Mouse (Mus musculus) ovary, postnatal 36 days (tissue): ENCODE data around the gene Chmp6.

Experiments used
- DNase-seq: peaks from one replicate; pipeline ENCODE4 v3.0.0; 2022; ENCODE audit warnings: low spot score, mixed read lengths

The Chmp6 gene

DNA sequence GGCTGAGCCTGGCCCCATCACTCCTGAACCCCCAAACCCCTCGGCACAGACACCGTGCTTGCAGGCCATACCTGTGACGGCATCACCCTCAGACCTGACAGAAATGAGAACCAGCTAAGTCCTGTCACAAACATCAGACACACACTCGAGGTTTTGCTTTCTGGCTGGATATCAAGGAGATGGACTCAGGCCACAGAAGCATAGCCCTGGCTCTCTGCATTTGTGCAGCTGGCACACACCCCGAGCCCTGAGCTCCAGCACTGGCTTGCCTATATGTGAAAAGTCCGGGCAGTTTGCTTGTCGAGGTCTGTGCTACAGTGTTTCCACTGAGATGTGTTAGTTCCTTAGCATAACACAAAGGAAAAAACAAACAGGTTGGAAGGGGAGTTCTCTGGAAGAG lies 5.5 kb upstream of the Chmp6 start:
- DNase-seq: no peak

DNA sequence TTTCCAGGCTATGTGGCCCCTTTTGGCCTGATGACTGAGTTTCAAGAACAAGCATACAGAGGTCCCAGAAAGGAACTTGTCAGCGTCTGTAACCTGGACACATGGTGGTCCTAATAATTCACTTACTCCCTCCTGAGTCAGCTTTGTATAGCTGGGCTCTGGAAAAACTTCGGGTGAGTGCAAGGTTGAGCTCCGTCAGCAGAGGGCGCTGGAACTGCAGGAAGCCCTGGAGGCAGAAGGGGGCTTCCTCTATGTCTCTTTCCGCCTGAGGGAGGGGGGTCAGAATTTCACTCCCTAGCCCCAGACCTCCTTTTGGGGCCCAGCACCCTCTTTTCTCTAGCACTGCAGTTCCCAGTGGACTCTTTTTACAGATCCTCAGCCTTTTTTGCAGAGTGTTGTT lies 3.8 kb upstream of the Chmp6 start:
- peak; percentile 77 for DNase-seq

DNA sequence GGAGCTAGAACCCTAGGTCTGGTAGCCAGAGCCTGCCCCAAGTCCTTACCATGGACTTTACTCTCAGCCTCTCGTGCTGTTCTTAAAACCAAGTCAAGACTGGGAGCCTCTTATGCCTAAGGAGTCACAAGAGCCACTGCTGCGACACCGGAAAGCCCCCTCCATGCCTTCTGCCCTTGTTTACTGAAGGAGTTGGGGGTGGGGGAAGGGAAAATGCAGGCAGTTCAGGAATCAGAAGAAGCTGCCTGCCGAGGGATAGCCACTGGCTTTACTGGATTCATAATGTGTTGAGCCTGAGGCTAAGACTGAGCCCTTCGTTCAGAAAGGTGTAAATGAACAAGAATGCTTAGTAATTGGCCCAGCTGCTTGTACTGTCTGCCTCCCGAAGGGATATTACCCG lies 396 bp upstream of the Chmp6 start:
- DNase-seq: no peak

- DNase-seq: no peak
These were observed 684 bp downstream of the Chmp6 start for GRCm38 (mm10) chr11:119913935-119914314.

DNA sequence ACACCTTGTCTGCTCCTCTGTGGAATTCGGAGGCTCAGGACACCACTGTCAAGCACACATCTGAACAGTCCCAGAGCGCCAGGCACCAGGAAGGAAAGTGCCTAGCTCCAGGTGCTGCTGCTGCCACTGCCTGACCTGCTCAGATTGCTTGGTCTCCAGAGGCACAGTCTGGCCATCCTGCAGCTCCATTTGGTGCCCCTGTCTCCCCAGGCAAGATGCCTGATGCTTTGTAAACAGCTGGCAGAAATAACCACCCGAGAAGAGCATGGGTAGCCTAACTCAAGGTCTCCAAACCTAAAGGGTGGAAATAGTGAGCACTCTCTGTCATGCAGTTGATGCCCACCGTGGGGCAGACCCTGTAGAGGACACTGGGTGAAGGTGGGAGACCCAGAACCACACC lies 1.1 kb downstream of the Chmp6 start:
- DNase-seq: no peak

DNA sequence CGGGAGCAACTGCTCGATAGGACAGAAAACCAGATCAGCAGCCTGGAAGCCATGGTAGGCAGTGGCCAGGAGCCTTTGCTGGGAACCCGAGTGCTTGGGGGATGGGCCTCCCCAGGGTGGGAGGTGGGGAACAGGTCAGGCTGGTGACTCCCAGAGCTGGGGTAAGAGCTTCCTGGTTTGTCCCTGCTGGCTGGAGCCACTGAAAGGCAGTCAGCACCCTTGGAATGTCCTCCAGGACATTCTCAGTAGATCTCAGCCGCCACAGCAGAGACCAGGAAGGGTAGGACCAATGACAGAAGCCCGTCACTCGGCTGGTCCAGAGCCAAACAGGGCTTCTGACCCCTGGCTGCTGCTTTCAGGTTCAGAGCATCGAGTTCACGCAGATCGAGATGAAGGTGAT lies 2.4 kb downstream of the Chmp6 start:
- no peak for DNase-seq

GRCm38 (mm10) chr11:119916102-119916790 lies 3.0 kb downstream of the Chmp6 start:
- peak; percentile 37 for DNase-seq

GRCm38 (mm10) chr11:119916834-119917469 lies 3.7 kb downstream of the Chmp6 start:
- no peak for DNase-seq

- DNase-seq: no peak
These were observed 5.3 kb downstream of the Chmp6 start for GRCm38 (mm10) chr11:119918521-119918920.

DNA sequence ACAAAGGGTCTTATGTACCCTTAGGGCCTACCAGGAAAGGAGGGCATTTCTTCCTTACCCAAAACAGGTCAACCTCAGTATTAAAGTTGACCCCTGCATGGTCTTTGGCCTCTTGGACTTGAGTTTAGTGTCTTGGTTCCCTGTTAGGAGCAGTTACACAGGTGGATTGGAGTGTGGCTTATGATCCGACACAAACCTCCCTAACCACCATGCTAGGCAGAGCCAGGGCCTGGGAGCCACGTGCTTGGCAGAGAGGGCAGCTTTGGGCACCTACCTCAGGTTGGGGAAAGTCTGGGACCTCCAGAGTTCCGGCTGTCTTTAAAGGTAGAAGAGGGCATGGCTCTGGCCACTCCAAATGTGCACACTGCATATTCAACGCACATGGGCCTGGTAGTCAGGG lies 6.2 kb downstream of the Chmp6 start:
- DNase-seq: no peak

DNA sequence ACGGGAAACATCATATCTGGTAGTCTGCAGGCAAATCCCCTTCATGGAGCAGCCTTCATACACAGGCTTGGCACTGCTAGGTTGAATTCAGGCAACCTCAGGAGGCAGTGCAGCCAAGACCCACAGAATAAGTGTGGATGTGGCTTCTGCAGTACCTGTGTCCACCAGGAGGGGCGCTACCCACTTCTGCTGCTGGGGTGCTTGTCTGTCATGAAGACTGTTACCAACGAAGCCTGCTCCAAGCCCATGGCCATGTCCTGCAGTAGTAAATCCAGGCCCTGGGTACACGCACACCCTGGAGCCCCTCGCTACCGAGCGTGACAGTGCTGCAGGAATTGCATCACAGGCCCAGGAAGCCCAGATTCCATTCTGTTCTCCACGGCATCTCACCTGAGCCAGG lies 6.7 kb downstream of the Chmp6 start:
- peak; percentile 65 for DNase-seq

GRCm38 (mm10) chr11:119920668-119921067 lies 7.4 kb downstream of the Chmp6 start:
- DNase-seq: no peak

- DNase-seq: no peak
These were observed 11.9 kb downstream of the Chmp6 start for GRCm38 (mm10) chr11:119925176-119925575.

- no peak for DNase-seq
These were observed 13.5 kb downstream of the Chmp6 start for GRCm38 (mm10) chr11:119926762-119927161.

- DNase-seq: no peak
These were observed 14.9 kb downstream of the Chmp6 start for GRCm38 (mm10) chr11:119928023-119928681.

GRCm38 (mm10) chr11:119929603-119930265 lies 16.5 kb downstream of the Chmp6 start:
- DNase-seq: no peak

DNA sequence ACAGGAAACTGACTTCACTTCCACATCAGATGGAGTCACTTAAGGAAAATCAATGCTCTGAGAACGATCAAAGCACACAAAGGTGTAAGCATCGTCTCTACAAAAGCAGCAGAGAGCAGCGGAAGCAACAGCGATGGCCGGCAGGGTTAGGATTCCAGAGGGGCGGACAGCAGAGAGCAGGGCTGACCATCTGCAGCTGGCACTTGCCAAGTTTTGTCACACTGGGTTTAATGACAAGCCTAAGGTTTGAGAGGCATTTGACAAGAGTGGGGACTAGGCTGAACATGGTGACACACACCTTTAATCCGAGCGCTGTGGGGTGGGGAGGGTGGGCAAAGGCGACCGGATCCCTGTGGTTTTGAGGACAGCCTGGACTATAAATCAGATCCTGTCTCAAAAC lies 18.6 kb downstream of the Chmp6 start:
- no peak for DNase-seq

DNA sequence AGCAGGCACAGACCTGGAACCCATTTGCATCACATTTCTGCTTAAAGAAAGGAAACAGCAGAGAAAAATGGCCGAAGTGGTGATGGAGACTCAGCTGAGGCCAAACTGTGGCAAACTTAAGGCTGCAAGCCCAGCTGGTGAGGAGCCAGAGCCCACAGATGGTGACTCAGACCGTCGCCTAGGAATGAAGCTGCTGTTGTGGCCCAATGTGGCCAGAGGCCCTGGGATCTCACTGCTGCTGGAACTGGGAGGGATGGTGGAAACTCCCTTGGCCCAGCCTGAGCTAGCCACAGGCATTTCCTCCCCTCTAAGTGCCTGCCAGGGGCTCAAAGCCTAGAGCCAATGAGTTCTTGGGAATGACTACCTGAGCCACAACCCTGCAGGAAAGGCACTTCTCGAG lies 19.9 kb downstream of the Chmp6 start:
- DNase-seq: peak; percentile 8

- DNase-seq: no peak
These were observed 20.8 kb downstream of the Chmp6 start for GRCm38 (mm10) chr11:119933819-119934583.

- no peak for DNase-seq
These were observed 21.5 kb downstream of the Chmp6 start for GRCm38 (mm10) chr11:119934773-119935172.

DNA sequence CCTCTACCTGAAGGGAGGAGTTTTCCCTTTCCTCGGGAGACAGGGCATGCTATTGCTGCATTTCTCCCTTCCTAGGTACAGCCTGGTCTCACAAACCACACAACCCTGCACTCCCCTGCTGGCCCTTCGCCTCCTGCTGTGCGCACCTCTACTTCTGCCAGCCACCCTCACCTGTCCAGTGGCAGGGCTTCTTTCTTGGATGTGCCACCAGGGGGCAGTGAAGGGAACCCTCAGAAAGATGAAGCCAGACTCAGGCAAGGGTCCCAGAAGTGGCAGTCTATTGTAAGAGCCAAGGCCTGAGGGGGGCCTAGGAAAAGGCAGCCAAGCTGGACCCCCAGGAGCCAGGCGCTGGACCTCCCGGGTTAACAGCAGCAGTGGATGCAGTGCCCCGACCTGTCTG lies 22.2 kb downstream of the Chmp6 start:
- DNase-seq: peak; percentile 61

DNA sequence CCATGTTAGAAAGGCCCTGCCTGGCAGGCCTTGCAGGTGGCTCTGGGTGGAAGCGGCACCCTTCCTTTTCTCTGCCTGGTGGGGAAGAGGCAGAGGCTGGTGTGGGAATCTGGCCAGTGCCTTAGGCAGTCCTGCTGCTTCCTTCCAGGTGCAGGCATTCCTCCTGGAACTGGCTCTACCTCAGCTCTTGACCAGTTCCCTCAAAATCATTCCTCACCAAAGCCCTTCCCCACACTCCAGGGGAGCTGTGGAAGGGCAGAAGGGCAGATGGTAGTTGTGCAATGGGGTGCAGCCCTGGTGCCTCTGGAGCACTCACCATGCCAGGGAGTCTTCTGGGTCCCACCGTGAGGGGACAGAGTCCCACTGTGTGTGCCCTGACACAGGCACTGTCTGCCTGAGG lies 23.2 kb downstream of the Chmp6 start:
- DNase-seq: peak; percentile 3
